Mouse (Mus musculus): ENCODE data around the gene Cltc.

Cltc gene

DNA sequence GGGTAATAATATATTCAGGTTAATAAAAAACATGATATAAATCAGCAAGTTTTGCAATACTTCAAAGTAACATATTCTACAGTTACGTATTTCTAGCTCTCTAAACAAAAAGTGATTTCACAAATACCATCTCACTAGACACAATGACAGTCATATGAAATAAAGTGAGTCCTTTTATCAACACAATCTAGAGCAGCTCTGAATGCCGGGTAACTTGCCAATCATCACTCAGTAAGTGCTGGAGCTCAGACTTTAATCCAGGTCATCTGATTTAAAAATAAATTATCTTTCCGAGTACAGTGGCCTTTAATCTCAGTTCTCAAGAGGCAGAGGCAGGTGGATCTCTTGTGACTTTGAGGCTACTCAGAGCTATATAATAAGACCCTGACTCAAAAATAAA lies 75.9 kb downstream of the Cltc start:
- DNase-seq, result no peak

DNA sequence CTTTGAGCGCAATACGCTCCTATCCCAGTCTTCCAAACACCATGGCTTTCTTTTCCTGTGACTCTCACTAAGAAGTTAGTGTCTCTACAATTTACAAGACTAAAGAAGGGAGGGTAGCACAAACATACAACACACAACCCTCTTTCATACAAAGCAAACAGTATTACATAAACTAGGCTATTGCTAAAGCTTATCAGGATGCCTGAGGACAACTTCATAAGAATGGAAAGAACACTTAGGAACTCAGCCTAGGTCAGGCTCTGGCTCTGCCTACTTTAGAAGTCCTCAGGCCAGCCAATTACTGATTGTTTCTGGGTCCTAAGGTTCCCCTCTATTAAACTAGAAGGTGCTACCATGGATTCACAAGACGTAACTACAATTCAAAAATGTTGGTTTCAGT lies 76.6 kb downstream of the Cltc start:
- DNase-seq, result no peak

DNA sequence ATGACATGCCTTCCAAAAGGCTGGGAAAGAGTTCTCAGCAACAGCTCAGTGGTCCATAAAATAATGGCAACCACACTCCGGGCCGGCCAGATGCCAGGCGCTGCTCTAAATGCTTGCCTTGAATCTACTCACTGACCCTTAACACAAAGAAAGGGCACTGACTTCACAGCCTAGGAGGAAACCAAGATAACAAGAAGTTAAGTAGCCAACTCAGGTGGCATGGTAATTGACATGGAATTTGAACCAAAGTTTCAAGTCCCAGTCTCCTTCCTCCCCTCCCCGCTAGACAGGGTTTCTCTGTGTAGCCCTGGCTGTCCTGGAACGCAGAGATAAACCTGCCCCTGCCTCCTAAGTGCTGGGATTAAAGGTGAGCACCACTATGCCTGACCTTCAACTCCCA lies 78.4 kb downstream of the Cltc start:
- DNase-seq, result no peak

GRCm38 (mm10) chr11:86675520-86675919 lies 81.8 kb downstream of the Cltc start:
- DNase-seq, result no peak

GRCm38 (mm10) chr11:86672772-86673171 lies 84.6 kb downstream of the Cltc start:
- no peak for DNase-seq

DNA sequence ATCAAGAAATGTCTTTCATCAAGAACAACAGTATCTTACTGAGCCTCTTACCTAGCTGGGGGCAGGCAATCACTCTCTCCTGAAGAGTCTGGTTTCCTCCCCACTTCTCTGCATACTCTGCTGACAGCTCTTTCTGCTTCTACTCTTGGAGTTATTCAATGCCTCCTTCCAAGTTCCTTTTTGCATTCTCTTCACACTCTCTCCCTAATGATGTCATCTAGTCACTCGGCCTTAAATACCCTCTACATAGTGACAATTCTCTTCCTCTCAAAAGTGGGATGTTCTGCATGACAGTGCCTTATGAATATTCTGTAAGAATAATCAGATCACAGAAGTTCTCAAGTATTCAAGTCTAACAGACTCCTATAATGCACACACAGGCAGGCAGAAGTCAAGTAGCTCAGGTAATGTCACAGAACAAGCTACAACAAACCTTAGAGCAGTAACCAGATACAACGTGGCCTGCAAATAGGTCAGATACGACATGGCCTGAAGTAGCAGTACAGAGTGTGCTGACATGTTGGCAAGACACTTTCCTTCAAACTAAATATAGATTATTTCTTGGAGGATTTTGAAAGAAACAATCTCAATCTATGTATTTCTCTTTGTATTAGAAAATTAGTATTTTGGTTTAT lies 86.2 kb downstream of the Cltc start:
- no peak for DNase-seq

DNA sequence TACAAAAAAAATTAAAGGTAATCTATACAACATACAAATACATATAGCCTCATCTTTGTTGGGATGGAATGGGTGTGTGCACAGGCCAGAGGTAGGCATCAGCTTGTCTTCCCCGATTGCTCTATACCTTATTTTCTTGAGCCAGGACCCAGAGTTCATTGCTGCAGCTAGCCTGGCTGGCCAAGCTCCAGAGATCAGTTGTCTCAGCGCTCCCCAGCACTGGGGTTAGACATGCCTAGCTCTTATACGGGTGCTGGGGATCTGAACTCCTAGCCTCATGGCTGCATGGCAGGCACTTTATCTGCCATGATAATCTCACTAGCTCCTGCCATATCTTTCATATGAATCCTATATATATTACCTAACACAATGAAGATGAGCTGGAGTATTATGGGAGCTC lies 89.2 kb downstream of the Cltc start:
- no peak for DNase-seq

- DNase-seq, result no peak
Measured at GRCm38 (mm10) chr11:86667553-86667952, 89.8 kb downstream of the Cltc start.

GRCm38 (mm10) chr11:86664406-86664805 lies 93.0 kb downstream of the Cltc start:
- no peak for DNase-seq

DNA sequence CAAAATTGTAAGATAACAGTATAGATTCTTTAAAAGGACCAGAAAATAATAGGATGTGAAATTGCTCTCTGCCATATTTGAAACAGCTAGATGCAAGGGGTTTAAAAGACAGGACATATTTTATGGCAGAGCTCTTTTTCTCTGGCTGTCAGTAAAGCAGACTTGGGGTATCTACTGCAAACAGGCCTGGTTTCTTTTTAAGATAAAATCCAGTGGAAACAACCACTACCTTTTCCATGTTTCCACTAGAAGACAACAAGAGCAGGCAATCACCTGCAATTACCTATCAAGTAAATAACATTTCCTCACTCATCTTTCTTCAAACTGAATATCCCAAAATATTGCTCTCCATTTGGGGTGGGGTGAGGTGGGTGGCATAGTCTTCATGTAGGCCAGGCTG lies 93.4 kb downstream of the Cltc start:
- DNase-seq, result no peak

DNA sequence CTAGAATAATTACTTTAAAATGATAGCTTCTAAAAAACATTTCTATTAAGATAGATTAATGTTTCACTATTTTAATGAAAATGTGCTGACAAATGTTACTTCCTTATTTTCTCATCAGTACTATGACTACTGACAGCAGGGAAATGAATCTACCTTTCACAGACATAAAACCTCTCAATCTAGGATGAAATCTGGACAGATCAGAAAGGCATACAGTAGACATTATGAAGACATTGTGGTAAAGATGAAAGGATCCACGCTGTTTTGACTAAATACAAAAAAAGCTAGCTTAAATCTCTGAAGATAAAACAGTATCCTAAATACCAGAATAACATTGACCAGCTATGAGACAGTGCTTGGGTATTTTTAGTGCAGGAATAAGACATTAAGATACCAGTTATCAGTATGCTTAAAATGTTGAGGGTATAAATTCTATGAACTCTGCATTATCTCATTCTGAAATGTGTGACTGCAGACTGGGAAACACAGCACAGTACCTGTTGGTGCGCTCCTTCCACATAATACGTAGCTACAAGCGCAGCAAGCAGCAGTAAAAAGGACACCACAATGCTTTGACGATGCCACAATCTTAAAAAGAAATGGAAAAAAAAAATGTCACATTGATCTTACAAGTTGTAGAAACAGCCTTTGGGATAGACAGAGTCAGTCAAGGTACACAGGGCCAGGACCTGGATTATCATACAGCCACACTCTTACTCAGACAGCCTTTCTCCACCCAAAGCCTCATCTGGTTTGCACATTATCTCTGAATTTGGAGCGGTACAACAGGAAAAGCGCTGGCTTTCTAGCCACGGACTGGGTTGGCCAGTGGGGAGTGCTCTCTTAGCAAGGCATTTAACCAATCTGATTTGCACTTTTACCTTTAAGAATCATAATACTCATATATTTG lies 94.1 kb downstream of the Cltc start:
- DNase-seq, result no peak

GRCm38 (mm10) chr11:86657863-86658262 lies 99.5 kb downstream of the Cltc start:
- DNase-seq, result no peak

GRCm38 (mm10) chr11:86656849-86657567 lies 100.4 kb downstream of the Cltc start:
- DNase-seq, result no peak

DNA sequence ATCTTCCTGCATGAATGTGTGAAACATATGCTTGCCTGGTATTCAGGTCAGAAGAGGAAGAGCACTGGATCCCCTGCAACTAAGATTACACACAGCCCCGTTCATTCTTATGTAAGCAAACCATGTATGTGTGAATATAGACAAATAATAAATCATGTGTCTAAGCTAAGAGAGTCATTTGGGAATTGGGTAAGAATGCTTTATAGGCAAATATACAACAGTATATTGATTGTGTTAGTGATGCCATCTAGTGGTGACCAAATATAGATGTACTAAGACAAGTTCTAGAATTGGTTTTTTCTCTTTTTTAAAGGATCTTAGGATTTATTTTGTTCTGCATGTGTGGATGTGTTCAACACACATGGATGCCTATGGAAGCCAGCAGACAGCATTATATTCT lies 101.7 kb downstream of the Cltc start:
- no peak for DNase-seq

- DNase-seq, result no peak
Measured at GRCm38 (mm10) chr11:86654096-86654495, 103.3 kb downstream of the Cltc start.

DNA sequence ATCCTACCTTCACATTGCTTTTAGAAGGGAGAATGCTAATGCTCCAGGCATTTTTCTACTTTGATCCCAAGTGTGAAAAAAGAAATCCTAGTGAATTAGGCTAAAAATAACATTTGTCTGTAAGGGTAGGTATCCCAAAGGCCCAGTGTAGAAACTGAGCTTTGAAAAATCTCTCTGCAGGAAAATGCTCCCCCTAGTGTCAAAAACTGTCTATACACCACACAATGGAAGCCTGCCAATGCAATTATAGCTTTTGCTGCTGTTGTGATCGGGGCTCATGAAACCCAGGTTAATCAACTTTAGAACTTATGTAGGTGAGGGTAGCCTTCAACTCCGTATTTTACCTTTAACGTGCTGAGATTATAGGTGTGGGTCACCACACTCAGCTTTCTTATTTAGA lies 103.9 kb downstream of the Cltc start:
- DNase-seq, result peak in 1 of 2 experiments; percentile 11

GRCm38 (mm10) chr11:86652578-86652979 lies 104.8 kb downstream of the Cltc start:
- no peak for DNase-seq

DNA sequence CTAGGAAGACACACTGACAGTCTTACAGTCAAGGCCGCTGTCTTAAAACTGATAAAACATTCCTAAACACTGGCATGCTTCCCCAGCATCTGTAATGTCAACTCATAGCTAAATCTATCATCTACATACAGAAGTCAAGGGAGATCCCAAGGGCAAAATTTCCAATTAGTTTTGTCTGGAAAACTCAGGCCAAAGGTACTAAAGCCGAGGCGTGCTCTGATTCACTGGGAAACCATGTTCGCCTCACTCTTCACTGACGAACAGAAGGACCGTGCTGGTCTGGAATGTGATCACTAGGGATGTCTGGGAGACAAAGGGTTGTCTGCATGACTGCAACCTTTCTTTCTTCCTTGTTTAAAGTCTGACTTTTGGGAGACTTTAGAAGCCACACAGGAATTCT lies 106.7 kb downstream of the Cltc start:
- no peak for DNase-seq

- no peak for DNase-seq
Measured at GRCm38 (mm10) chr11:86649542-86649941, 107.8 kb downstream of the Cltc start.

DNA sequence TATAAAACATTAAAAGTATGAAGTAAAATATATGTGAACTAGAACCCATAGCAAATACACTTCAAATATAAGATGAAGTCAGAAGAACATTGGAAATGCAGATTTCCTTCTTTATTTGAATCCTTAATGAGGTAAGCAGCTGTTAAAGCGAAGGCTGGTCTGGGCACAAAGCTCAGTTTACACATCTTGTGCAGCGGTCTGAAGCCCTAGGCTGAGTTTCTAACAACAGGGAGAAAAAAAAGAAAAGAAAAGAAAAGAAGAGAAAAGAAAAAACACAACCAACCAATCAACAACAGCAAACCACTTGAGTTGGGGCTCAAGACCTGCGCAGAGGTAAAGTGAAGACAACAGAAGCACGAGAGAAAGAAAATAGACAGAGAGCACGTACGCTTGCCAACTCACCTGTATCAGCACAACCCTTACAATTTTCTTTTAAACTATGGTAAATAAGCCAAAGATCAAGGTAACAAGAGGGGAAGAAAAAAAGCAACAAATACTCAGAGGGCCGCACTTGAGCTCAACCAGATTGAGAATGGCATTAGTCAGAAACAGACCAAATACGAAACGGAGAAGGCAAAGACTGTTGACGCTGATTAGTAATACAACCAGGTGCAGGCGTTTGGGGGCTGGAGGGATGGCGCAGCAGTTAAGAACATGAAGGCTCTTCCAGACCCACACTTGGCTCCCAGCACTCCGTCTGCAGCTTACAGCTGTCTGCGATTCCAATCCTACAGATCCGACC lies 109.5 kb downstream of the Cltc start:
- no peak for DNase-seq

GRCm38 (mm10) chr11:86646885-86647459 lies 110.4 kb downstream of the Cltc start:
- no peak for DNase-seq

DNA sequence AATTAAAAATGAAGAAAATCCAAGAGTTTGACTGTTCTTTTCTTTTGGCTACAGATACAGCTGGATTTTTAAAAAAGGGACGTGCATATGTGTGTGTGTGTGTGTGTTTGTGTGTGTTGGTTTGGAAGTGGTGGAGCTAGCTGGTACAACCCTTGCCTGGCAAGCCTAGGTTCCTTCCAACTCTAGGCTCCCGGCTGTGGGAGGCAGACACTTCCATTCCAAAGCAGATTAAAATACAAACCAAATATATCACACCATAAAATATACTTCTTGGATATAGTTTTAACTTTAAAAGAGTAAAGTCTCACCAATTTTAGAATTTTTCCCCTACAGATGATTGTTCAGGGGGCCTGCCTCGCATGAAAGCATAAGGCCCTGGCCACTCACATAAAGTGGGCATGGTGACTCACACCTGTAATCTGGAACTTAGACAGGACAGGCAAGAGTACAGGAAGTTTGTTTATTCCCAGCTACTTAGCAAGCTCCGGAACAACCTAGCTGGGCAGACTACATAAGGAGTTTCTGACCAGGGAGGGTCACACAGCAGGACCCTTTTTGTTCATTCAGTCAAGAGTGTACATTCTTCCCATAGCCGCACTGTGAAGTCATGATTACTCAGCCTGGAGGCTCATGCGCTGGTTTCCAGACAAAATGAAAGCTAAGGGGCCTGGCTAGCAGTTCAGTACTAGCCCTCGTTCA lies 111.1 kb downstream of the Cltc start:
- no peak for DNase-seq
